Mouse (Mus musculus) heart, postnatal 0 days (tissue): ENCODE measurements around the gene Eif4g3.

ENCODE experiments used
- CTCF ChIP-seq: IDR thresholded peaks from 2 replicates; pipeline ENCODE4 v1.5.1; 2016; ENCODE audit warnings: antibody characterized with exemption, control low read depth, low read depth
- EP300 ChIP-seq: IDR thresholded peaks from 2 replicates; pipeline ENCODE4 v1.6.1; 2016; ENCODE audit warnings: antibody characterized with exemption, low read depth

DNA sequence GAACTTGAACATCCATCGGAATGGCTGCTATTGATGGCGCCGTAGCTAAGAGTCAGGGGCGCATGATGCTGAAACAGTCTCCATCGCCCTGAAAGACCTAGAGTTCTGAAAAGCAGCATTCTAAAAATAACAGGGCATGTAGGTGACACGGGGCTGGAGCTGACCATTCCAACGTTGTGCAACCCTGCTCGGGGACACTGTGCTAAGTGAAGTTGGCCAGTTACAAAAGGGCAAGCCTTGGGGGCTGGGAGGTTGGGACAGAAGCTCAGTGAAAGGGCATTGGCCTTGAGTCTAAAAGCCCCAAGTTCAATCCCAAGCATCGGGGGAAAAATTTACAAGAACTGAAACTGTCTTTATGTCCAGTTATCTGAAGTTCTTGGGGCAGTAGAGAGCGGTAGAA lies 49.3 kb upstream of the Eif4g3 start:
- TF ChIP-seq CTCF: no peak
- no peak for TF ChIP-seq EP300
